Mouse (Mus musculus) layer of hippocampus, postnatal 25 days (tissue): ENCODE results near the gene Nova2. TPM values are rescaled to one million over a fixed set of nuclear protein-coding genes. Genes with fewer than 3 reads are reported as not detected.

ENCODE experiments used
- DNase-seq, 2 experiments: peaks; one replicate each; pipeline ENCODE4 v3.0.0; 2022; ENCODE audit warnings: mixed read lengths in 2 of 2, low spot score in 1 of 2; ENCODE audit errors: extremely low spot score in 1 of 2
- total RNA-seq, 2 experiments: library from RNA; stranded (reverse); gene quantifications; 2 replicates each; pipeline ENCODE4 v1.2.3; 2021

Gene Nova2
- total RNA-seq, 2 experiments from 2014 or later = 69.2 to 93.3 TPM

DNA sequence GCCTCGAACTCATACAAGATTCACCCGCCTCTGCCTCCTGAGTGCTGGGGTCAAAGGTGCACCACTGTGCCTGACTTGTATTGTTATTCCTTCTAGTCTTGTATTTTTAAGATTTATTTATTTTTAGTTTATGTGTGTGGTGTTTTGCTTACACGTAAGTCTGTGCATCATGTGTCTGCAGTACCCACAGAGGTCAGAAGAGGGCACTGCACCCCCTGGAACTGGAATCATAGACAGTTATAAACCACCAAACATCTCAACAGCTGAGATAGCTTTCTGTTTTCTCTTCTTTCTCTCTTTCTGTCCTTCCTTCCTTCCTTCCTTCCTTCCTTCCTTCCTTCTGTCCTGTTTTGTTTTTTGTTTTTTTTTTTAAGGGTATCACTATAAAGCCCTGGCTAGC, 45.3 kb downstream of the Nova2 start:
- DNase-seq = no peak

GRCm38 (mm10) chr7:18978381-18978780, 52.7 kb downstream of the Nova2 start:
- no peak for DNase-seq

DNA sequence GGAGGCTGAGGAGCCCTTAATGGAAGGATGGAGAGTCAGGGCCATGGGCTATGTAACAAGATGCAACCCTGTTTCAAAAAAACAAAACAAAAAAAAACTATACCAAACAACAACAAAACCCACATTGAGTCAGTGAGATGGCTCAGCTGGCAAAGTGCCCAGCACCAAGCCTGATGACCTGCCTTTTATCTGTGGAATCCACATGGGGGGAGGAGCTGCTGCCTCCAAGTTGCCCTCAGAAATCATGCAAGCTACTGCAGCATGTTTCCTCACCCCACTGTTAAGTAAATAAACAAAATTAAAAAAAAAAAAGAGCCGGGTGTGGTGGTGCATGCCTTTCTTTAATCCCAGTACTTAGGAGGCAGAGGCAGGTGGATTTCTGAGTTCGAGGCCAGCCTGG, 60.8 kb downstream of the Nova2 start:
- no peak for DNase-seq

- DNase-seq = no peak
These were observed 61.4 kb downstream of the Nova2 start, which contains the start of gene Nanos2 for GRCm38 (mm10) chr7:18987100-18987499. TSS of gene Nanos2 (plus strand) at chr7:18987400.

GRCm38 (mm10) chr7:18987747-18988146, 62.1 kb downstream of the Nova2 start:
- no peak for DNase-seq

DNA sequence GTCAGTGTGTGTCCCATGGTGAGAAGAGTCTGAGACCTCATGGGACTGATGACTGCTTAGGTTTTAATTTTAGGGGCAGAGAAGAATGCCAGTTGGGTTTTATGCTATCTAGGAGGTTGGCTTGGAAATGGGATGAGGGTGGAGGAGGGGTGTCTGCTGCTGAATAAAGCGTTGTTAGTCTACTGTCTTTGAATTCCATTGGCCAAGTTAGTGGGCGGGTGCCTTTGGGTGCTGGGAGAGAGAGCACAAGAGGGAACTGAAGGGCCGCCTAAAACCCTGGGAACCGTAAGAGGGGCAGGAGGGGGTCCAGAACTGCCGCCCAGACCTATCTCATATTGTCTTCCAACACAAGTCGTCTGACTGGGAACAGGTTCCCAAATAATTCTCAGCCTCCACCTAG, 63.1 kb downstream of the Nova2 start:
- DNase-seq = no peak

- no peak for DNase-seq
These were observed 64.3 kb downstream of the Nova2 start for GRCm38 (mm10) chr7:18989995-18990394.

DNA sequence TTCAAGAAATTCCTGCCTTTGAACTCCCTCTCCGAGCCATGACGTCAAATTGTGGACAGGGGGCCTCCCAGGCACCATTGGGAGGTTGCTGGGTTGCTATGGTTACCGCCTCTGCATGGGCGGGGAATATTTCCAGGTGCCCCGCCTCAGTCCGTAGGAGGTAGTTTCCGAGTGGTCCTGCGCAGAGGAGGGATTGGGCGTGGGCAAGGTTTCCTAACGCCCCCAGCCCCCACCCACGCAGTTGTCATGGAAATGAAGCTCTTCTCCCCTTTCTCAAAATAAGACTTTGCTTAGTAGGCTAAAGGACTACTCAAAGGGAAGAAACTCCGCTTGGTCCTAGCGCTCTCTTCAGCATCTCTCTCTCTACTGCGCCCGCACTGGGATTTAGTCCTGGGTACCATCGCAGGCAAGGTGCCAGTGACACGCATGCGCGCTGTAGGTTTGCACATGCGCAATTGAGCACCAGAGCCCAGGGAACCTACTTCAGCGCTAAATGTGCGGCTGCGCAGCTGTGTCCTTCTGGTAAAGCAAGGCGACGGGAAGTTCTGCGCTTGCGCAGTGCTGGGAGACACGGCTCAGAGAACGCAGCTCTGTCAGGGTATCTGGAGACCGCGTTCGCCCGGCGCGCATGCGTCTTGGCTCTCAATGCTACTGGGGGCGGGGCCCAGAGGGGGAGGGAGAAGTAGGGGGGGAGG, 65.1 kb downstream of the Nova2 start, which contains the start of gene Mypop:
Gene Mypop, plus strand, starts transcription at position 645 of the 695 bp plus-strand sequence.
- DNase-seq = peak; percentile 98 to 99

- DNase-seq = no peak
These were observed 66.1 kb downstream of the Nova2 start for GRCm38 (mm10) chr7:18991660-18992293.

DNA sequence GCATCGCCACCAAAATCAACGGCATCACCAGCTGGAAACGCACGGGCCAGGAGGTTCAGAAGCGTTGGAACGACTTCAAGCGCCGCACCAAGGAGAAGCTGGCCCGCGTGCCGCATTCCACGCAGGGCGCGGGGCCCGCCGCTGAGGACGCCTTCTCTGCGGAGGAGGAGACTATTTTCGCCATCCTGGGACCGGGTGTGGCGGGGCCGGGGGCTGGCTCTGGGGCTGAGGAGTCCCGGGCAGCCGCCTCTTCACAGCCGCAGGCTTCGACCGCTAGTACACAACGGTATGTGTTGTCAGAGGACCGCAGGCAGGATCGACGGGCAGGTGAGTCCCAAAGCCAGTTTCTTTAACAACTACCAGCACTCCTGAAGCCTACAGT, 66.6 kb downstream of the Nova2 start:
- no peak for DNase-seq

DNA sequence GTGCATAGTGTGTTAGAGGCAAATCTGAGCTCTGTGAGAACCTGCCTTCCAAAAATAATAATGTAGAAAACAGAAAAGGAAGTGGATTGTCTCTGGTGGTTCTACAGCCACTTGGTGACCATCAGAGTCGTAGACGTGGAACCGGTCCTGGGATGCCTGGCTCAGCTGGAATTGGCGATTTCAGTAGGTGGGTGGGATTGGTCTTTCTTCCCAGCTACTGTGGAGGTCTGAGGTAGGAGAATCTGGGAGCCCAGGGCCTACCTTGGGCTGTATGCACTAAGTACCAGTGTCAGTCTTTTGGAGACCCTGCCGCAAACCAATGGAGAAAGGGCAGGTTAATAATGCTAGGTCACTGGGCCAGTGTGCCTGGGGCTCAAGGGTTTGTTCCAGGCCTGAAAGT, 67.3 kb downstream of the Nova2 start:
- no peak for DNase-seq

GRCm38 (mm10) chr7:18998835-18999234, 73.1 kb downstream of the Nova2 start:
- no peak for DNase-seq

DNA sequence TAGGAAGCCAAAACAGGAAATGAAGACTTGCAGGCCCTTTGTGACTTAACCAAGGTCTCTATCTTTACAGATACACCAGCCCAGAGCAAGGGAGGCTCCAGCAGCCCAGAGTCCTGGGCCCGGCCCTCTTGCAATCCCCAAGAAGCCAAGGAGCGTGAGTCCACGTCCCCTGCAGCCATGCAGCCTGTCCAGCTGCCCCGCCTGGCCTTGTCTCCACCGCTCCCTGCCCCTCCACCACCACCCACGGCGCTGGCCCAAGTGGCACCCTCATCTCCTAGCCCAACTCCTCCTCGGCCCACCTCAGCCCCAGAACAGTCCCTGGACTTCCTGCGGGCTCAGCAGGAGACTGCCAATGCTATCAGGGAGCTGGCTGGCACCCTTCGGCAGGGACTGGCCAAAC, 74.7 kb downstream of the Nova2 start:
- no peak for DNase-seq

GRCm38 (mm10) chr7:19001066-19001806, 75.5 kb downstream of the Nova2 start:
- DNase-seq = no peak

- DNase-seq = no peak
These were observed 76.1 kb downstream of the Nova2 start for GRCm38 (mm10) chr7:19001807-19002085.

- no peak for DNase-seq
These were observed 76.4 kb downstream of the Nova2 start for GRCm38 (mm10) chr7:19002115-19002514.

DNA sequence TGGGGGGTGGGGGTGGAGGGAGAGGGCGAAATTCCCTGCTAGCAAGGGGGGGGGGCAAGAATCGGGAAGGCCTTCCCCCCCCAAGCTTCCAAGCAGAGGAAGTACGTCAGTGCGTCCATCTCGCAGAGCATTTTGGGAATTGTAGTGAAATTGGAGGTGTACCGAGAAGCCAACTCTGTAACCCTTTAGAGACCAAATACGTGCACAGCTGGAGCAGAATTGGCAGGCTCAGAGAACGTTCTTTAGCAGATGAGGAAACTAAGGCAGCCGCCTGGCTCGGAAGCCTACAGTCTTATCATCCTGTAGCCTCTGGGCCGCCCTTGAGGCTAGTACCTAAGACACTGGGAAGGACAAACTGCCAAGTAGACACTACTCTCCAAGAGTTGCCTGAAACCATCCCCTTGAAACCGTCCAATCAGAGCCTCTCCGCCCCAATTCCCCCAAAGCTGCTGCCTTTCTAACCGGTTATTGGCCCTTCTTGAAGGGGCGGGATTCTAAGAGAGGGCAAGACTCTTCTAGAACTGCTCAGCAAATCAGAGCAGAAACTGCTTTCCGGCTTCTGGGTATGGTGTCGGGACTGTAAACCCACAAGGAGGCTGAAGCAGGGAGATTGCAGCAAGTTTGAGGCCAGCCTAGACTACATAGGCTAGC, 77.3 kb downstream of the Nova2 start:
- DNase-seq = peak; percentile 51 to 60

DNA sequence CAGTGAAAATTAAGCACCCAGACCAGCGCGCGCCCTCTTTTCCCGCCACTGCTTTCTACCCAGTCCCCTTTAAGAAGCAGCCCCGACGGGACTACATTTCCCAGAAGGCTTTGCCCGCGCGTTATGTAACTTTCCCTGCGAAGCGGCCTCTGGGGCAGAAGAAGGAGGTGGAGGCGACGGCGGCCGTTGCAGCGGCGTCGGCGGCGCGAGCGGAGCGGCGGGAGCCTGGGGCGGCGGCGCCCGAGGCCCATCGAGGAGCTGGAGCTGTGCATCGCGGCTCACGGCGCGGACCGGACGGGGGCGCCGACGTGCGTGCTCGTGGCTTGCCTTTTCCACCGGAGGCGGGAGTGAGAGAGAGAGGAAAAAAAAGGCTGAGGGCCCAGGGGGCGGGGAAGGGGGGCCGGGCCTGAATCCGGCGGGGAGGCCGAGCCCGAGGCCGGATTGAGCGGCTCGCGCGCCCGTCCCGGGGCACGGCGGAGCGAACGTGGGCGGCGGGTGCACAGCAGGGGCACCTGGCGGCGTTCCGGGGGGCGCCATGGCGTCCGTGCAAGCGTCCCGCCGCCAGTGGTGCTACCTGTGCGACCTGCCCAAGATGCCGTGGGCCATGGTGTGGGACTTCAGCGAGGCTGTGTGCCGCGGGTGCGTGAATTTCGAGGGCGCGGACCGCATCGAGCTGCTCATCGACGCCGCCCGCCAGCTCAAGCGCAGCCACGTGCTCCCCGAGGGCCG, 78.4 kb downstream of the Nova2 start, which contains the start of gene Irf2bp1:
Gene Irf2bp1, plus strand, starts transcription at position 143 of the 729 bp plus-strand sequence.
- peak; percentile 87 to 91 for DNase-seq

DNA sequence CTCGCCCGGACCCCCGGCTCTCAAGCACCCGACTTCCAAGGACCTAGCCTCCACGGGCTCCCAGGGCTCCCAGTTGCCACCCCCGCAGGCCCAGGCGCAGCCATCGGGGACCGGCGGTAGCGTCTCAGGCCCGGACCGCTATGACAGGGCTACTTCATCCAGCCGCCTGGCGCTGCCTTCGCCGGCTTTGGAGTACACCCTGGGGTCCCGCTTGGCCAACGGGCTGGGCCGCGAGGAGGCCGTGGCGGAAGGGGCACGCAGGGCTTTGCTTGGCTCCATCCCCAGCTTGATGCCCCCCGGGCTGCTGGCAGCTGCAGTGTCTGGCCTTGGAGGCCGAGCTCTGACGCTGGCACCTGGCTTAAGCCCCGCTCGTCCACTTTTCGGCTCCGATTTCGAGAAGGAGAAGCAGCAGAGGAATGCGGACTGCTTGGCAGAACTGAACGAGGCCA, 79.0 kb downstream of the Nova2 start:
- DNase-seq = no peak

- no peak for DNase-seq
These were observed 79.9 kb downstream of the Nova2 start for GRCm38 (mm10) chr7:19005417-19006121.
